Mouse (Mus musculus) megakaryocyte, adult 5-6 weeks (primary cell): ENCODE measurements around the gene Pstpip1. TPM values are rescaled to one million over a fixed set of nuclear protein-coding genes. Genes with fewer than 3 reads are reported as not detected.

Experiments
- ATAC-seq: 2 replicates; pipeline ENCODE4 v1.8.0; 2016; ENCODE audit warnings: mild to moderate bottlenecking, inconsistent platforms; ENCODE audit not compliant: poor library complexity, severe bottlenecking
- total RNA-seq, 2 experiments: library from RNA; stranded (forward) in 1 of 2; stranded (reverse) in 1 of 2; fragments of 153-499, 151-499 nt in 1 of 2; fragments of 221-1000, 200-1000 nt in 1 of 2; gene quantifications; 2 replicates each; pipeline versions ENCODE4 v1.2.3 to v1.2.4; 2015 to 2017

Gene Pstpip1
- total RNA-seq (2015) = 59.2 and 61.2 TPM in 2 replicates
- total RNA-seq (2017) = 223 and 227 TPM in 2 replicates

GRCm38 (mm10) chr9:56089778-56090520 lies at the start of gene Pstpip1:
TSS of gene Pstpip1 (plus strand) at chr9:56089962.
- ATAC-seq = peak; percentile 84

GRCm38 (mm10) chr9:56041372-56042180 lies 48.2 kb upstream of the Pstpip1 start, which contains the start of gene Rcn2:
TSS of gene Rcn2 (plus strand) at chr9:56041845.
- peak; percentile 99 for ATAC-seq

- 0 out of 2 replicates have a peak, but pooled peaks have one; percentile 5 for ATAC-seq
These were observed 47.6 kb upstream of the Pstpip1 start for GRCm38 (mm10) chr9:56042181-56042621.

DNA sequence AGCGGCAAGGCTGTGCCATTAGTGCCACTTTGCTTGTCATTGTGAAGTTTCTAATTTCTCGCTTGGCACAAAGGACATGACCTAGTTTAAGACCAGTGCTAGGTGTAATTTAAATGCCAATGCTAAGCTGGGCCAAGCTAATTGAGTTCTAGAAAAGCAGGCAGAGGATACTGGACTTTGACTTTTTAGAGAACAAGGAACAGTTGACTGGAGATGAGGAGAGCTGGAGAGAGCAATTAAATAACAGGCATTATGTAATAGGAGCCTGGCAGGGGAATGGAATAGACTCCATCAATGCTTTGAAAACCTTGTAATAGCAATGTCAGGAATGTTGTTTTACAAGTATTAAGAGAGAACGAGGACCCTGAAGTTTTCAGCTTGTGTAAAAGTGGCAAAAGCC lies 36.0 kb upstream of the Pstpip1 start:
- ATAC-seq = no peak

DNA sequence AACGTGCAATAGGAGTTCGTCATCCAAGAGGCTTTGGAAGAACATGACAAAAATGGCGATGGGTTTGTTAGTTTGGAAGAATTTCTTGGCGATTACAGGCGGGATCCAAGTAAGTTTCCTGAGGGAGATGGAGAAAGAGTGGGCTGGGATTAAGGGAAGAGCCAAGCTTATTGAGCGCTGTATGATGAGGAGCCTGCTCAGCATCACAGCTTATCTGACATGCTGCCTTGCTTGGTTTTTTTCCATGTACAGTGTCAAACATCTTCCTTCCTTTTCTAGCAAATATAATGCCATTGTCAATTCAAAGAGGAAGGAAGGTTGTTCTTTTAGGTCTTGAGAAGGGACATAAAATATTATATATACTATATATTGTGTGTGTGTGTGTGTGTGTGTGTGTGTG lies 33.6 kb upstream of the Pstpip1 start:
- no peak for ATAC-seq

DNA sequence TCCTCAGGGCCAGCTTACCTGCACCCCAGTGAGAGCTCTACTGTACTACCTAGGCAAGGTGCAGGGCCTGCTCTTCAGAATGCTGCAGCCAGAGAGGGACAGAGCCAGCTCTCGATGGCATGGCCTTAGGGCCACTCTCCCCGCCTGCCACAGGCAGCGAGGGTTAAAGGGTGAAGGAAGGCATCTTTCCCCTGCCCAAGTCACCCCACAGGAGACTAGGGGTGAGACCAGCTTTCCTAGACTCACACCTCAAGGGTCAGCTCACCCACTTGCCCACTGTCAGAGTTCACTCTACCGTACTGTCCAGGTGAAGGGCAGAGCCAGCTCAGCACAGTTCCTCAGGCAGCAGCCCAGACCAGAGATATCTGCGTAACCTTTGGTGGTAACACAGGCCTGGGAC lies 27.4 kb upstream of the Pstpip1 start:
- no peak for ATAC-seq

- ATAC-seq = no peak
These were observed 24.8 kb upstream of the Pstpip1 start for GRCm38 (mm10) chr9:56065011-56065410.

DNA sequence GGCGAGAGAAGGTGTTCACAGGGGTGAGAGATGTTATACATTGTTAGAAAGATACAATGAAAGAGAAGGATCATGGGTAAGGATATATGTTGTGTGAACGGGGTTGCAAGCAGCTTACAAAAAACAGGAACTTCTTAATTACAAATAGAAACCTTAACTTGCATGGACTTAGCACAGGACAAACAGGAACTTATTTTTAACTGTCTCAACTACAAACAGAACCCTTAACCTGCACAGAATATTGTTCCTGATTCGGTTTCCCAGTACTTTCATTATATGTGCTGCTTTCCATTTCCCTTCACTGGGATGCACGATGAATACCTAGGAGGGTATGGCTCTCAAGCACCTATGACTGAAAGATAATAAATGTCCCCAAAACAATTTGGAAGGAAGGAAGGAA lies 21.8 kb upstream of the Pstpip1 start:
- peak; percentile 86 for ATAC-seq

GRCm38 (mm10) chr9:56068630-56069029 lies 21.1 kb upstream of the Pstpip1 start:
- no peak for ATAC-seq

GRCm38 (mm10) chr9:56072861-56073260 lies 16.9 kb upstream of the Pstpip1 start:
- no peak for ATAC-seq

GRCm38 (mm10) chr9:56074863-56075262 lies 14.9 kb upstream of the Pstpip1 start:
- ATAC-seq = no peak

GRCm38 (mm10) chr9:56075264-56075663 lies 14.5 kb upstream of the Pstpip1 start:
- peak; percentile 82 for ATAC-seq

- ATAC-seq = peak; percentile 83
These were observed 13.7 kb upstream of the Pstpip1 start for GRCm38 (mm10) chr9:56075901-56076620.

DNA sequence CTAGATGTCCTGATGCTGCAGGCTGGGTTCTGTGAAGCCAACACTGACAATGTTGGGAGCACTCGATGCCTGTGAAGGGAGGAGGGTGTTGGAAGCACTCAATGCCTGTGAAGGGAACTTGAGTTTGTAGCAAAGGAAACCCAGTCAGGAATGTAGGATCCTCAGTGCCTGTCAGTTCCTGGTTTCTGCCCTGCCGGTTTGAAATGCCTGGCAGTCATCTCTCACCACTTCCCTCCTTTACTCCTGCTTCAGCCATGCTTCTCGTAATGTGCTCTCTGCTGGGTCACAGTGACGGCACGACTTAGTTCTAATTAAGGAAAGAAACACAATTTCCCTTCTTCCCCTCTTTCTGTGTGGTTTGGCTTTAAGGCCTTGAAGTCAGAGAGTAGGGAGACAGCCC lies 10.2 kb upstream of the Pstpip1 start:
- peak; percentile 69 for ATAC-seq

GRCm38 (mm10) chr9:56086524-56086923 lies 3.2 kb upstream of the Pstpip1 start:
- ATAC-seq = no peak

GRCm38 (mm10) chr9:56090546-56091225 lies 924 bp downstream of the Pstpip1 start:
- ATAC-seq = no peak

GRCm38 (mm10) chr9:56092102-56092501 lies 2.3 kb downstream of the Pstpip1 start:
- no peak for ATAC-seq

DNA sequence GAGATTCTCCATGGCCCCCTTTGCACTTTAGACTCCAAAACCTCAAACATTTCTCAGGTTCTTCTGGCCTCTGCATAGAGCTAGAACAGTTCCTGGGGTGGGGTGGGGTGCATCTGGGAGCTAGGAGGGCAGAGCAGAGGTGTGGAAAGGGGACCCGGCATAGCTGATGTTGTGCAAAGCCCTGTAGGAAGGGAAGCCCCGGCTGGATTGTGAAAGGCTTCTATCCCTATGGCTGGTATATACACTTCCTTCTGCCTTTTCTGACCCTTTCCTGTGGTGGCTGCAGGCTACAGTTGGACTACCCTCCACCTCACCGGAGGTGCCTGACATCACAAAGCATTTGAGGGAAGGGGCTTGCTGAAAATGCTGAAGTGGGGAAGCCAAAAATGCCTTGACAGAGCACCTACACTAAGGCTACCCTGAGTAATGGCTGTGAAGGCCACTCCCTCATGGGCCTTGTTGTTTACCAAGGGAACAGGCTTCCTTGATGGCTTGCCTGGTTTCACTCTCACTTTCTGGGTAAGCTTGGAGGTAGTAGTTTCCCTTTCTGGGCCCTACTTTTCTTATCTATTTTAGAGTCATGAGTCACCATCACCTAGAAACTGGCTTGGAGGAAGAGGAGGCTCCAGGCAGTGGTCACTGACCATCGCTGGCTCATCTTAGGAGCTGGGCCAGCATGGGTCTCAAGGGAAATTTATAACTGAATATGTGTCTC lies 8.0 kb downstream of the Pstpip1 start:
- peak; percentile 70 for ATAC-seq

GRCm38 (mm10) chr9:56100041-56100522 lies 10.3 kb downstream of the Pstpip1 start:
- ATAC-seq = peak; percentile 39

DNA sequence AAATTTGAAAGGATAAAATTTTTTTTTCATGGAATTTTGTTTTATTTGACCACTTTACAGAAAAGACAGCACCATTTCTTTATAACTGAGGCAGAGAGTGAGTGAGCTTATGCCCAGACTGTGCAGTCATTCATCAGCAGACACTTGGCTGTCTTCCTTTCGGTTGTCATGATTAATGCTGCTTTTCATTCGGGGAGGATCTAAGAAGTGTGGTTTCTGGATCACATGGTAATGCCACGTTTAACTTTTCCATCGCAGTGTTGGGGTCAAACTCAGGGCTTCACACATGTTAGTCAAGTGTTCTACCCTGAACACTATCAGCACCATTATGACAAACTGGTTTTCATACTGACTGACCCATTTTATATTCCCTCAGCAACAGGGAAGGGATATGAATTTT lies 11.3 kb downstream of the Pstpip1 start:
- no peak for ATAC-seq
